Mouse (Mus musculus): ENCODE measurements around the gene Kmt2e. TPM values are rescaled to one million over a fixed set of nuclear protein-coding genes. Genes with fewer than 3 reads are reported as not detected.
"Not testable (repeated sequence)": the region's sequence is repeated elsewhere in the genome, so short reads cannot be mapped to it uniquely, and the experiment has no call there.

The Kmt2e gene
- polyA plus RNA-seq, 1 experiment from 2014 or later: 122 TPM

DNA sequence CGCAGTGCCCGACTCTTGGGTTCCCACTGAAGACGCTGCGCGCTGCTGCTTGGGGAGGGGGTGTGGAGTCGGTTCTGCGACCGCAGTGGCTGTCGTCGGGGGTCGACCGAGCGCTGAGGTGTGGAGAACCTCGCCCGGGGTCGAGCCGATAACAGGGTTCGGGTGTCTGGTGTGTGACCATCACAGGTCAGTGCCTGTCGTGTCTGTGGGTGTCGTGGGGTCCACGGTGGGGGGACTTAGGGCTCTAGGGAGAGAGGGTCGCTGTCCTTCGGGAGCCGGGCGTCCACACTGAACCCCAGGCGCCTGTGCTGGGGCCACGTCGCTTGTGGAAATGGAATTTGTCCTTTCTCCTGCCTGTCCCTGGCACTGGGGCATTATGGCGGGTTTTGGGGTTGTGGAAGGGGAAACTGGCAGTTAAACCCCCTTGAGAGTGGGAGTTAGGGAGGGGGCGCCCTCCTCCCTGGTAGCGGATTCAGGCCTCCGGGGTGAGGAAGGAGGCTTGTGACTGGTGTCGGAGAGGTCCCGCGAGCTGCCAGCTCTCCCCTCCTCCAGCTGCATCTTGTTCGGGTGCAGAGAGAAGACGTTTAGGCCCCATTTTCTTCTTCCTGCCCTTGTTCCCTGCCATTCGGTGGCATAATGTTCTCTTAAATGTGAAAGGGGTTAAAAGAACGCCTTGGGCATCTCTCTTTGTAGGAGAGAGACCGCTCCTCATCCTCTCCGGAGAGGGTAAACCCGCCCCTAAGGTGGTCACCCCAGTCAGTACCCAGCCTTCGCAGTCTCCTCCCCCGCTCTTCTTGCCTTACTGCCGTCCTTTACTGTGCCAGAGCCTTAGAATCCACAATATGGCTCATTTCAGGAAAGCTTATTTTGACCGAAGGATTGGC is 599 bp downstream of the Kmt2e start:
- peak; percentile 71 for DNase-seq (ENCODE audit: low spot score)
- no peaks in the 10 kb centered on the region for H3K27me3 ChIP-seq (ENCODE audit: control insufficient read depth, insufficient read depth, low read length)
- H3K27ac ChIP-seq (ENCODE audit: low read depth, low read length): peak overlapping the region; percentile 100
- no peaks in the 10 kb centered on the region for H3K4me1 ChIP-seq (replicated peaks; ENCODE audit: control insufficient read depth, insufficient read depth, low read length)
- under 1% methylated on average over 45 of the region's 46 CpGs for WGBS
- peak overlapping the region; percentile 65 for H3K4me2 ChIP-seq (replicated peaks; ENCODE audit: low read depth, low read length)
- H3K9me3 ChIP-seq (ENCODE audit: control insufficient read depth, low read length): no peaks in the 10 kb centered on the region
- H3K9ac ChIP-seq (ENCODE audit: low read depth, low read length): peak overlapping the region; percentile 99
- ATAC-seq (ENCODE audit: low FRiP score): peak; percentile 18
- no peaks in the 10 kb centered on the region for H3K36me3 ChIP-seq (ENCODE audit: control insufficient read depth, insufficient read depth, low read length)
- H3K4me3 ChIP-seq (ENCODE audit: low read depth, low read length): peak overlapping the region; percentile 99

DNA sequence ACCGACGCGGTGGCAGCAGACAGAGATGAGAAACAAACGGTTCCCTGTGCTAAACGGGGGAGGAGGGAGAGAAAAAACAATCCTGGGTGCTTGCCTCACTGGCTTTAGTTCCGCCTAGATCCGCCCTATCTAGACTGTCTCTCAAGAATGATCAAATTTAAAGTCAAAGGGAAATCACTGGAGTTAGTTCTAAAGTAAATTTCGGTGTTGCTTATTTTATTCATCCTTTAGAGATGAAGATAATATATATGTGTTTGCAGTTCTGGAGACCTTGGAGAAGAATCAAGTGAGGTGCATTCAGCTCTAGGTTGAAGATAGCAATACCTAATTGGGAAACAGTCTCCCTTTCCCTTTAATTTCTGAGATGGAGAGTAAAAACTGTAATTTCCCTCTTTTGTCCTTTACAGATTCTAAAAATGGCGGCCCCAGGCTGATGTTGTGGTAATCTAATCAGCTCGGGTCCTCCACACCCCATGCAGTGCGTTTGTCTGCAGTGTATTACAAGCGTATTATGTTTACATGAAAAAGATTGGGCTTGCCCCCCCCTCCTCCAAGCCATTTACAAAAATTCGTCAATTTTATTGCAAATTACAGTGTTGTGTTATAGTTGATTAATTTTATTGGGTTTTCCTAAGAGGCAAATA is 1.4 kb downstream of the Kmt2e start:
- Histone ChIP-seq H3K4me3 (ENCODE audit: low read depth, low read length) (peak overlapping the region; percentile 99), H3K4me2 (replicated peaks; ENCODE audit: low read depth, low read length) (peak overlapping the region; percentile 65), H3K9ac (ENCODE audit: low read depth, low read length) (peak overlapping the region; percentile 99), H3K27ac (ENCODE audit: low read depth, low read length) (peak overlapping the region; percentile 100), H3K4me1 (replicated peaks; ENCODE audit: control insufficient read depth, insufficient read depth, low read length) (no peaks in the 10 kb centered on the region), H3K27me3 (ENCODE audit: control insufficient read depth, insufficient read depth, low read length) (no peaks in the 10 kb centered on the region), H3K36me3 (ENCODE audit: control insufficient read depth, insufficient read depth, low read length) (no peaks in the 10 kb centered on the region), H3K9me3 (ENCODE audit: control insufficient read depth, low read length) (no peaks in the 10 kb centered on the region)
- no peak for ATAC-seq (ENCODE audit: low FRiP score)
- under 1% methylated on average over 13 of the region's 13 CpGs for WGBS
- DNase-seq (ENCODE audit: low spot score): peak; percentile 68

DNA sequence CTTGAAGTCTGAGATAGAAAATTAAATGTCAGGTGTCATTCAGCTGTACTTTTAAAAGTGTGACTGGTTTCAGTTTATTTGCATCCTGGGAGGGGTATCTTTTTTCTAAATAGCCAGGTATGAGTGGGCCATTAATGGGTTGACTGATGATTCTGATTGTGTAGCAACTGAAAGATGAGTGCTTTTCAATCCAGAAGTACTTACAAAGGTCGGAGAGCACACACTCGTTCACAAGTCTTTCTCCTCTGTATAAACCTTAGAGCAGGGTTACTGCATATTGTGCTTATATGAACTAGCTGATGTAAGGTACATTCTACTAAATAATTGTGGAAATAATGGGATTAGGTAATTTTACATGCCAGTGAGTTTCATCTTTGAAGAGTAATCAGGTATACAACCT is 2.5 kb downstream of the Kmt2e start:
- peak overlapping the region; percentile 65 for H3K4me2 ChIP-seq (replicated peaks; ENCODE audit: low read depth, low read length)
- no peak for ATAC-seq (ENCODE audit: low FRiP score)
- no peaks in the 10 kb centered on the region for H3K27me3 ChIP-seq (ENCODE audit: control insufficient read depth, insufficient read depth, low read length)
- H3K27ac ChIP-seq (ENCODE audit: low read depth, low read length): no peak overlapping the region
- no peaks in the 10 kb centered on the region for H3K4me1 ChIP-seq (replicated peaks; ENCODE audit: control insufficient read depth, insufficient read depth, low read length)
- H3K4me3 ChIP-seq (ENCODE audit: low read depth, low read length): peak overlapping the region; percentile 99
- 26% methylated on average over 2 of the region's 2 CpGs for WGBS
- H3K9me3 ChIP-seq (ENCODE audit: control insufficient read depth, low read length): no peaks in the 10 kb centered on the region
- DNase-seq (ENCODE audit: low spot score): no peak
- no peaks in the 10 kb centered on the region for H3K36me3 ChIP-seq (ENCODE audit: control insufficient read depth, insufficient read depth, low read length)
- no peak overlapping the region for H3K9ac ChIP-seq (ENCODE audit: low read depth, low read length)

DNA sequence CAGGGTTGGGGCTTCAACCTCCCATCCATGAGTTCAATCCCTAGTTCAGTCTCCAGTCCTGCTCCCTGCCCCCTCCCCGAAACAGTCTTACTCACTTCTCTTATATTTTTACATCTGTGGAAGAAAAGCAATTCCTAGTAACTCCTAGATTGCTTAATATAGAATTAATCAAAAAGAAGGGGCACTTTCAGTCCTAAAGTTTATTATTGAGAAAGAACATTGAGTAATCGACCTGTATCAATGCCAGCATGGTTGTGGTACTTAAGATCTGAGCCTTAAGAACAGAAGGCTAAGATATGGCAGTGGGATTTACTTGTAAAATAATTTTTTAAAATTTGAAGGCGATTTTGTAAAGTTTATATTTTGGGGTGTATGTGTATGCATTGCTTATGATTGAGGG is 5.6 kb downstream of the Kmt2e start:
- no peaks in the 10 kb centered on the region for H3K36me3 ChIP-seq (ENCODE audit: control insufficient read depth, insufficient read depth, low read length)
- H3K4me3 ChIP-seq (ENCODE audit: low read depth, low read length): no peak overlapping the region
- H3K4me2 ChIP-seq (replicated peaks; ENCODE audit: low read depth, low read length): no peak overlapping the region
- DNase-seq (ENCODE audit: low spot score) (no peak), ATAC-seq (ENCODE audit: low FRiP score) (no peak)
- no peak overlapping the region for H3K9ac ChIP-seq (ENCODE audit: low read depth, low read length)
- no peaks in the 10 kb centered on the region for H3K4me1 ChIP-seq (replicated peaks; ENCODE audit: control insufficient read depth, insufficient read depth, low read length)
- 85% methylated on average over 3 of the region's 3 CpGs for WGBS
- H3K9me3 ChIP-seq (ENCODE audit: control insufficient read depth, low read length): no peaks in the 10 kb centered on the region
- no peak overlapping the region for H3K27ac ChIP-seq (ENCODE audit: low read depth, low read length)
- no peaks in the 10 kb centered on the region for H3K27me3 ChIP-seq (ENCODE audit: control insufficient read depth, insufficient read depth, low read length)

DNA sequence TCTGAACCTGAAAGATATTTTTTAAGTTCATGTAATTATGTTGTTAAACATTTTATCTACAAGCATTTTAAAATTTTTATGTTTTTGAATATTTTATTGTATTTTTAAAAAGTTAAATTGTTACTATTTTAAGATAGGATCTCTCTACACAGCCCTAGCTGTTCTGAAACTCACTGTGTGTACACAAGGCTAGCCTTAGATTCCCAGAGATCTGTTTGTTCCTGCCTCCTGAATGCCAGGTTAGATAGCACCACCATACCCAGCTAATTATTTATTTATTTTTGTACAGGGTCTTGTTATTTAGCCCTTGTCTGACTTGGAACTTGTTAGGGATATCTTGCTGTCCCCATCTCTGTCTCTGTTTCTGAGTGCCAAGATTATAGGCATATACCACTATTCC is 6.3 kb downstream of the Kmt2e start:
- H3K36me3 ChIP-seq (ENCODE audit: control insufficient read depth, insufficient read depth, low read length): no peaks in the 10 kb centered on the region
- no peak for ATAC-seq (ENCODE audit: low FRiP score)
- H3K4me3 ChIP-seq (ENCODE audit: low read depth, low read length): no peak overlapping the region
- H3K9me3 ChIP-seq (ENCODE audit: control insufficient read depth, low read length): no peaks in the 10 kb centered on the region
- no peak overlapping the region for H3K9ac ChIP-seq (ENCODE audit: low read depth, low read length)
- DNase-seq (ENCODE audit: low spot score): no peak
- H3K27me3 ChIP-seq (ENCODE audit: control insufficient read depth, insufficient read depth, low read length): no peaks in the 10 kb centered on the region
- H3K4me2 ChIP-seq (replicated peaks; ENCODE audit: low read depth, low read length): no peak overlapping the region
- H3K27ac ChIP-seq (ENCODE audit: low read depth, low read length): no peak overlapping the region
- no peaks in the 10 kb centered on the region for H3K4me1 ChIP-seq (replicated peaks; ENCODE audit: control insufficient read depth, insufficient read depth, low read length)

DNA sequence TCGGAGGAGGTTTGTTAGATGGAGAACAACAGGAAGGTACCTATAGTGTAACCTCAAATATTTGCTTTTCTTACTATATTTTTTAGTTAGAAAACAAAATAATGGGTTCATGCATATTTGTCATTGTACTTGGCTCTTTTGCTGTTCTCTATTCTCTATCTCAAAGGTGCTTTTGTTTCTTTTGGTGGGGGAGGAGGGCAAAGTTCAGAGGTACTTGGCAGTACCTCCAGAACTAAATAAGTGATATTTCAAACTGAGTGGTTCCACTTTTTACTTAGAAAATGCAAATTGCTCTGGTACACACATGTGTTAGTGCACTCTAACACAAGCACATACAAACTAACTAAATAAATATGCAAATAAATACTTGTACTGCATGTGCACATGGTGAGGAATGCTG is 7.7 kb downstream of the Kmt2e start:
- no peak overlapping the region for H3K27ac ChIP-seq (ENCODE audit: low read depth, low read length)
- no peak overlapping the region for H3K4me3 ChIP-seq (ENCODE audit: low read depth, low read length)
- H3K36me3 ChIP-seq (ENCODE audit: control insufficient read depth, insufficient read depth, low read length): no peaks in the 10 kb centered on the region
- no peaks in the 10 kb centered on the region for H3K27me3 ChIP-seq (ENCODE audit: control insufficient read depth, insufficient read depth, low read length)
- 95% methylated on average over 1 of the region's 1 CpGs for WGBS
- H3K9me3 ChIP-seq (ENCODE audit: control insufficient read depth, low read length): no peaks in the 10 kb centered on the region
- H3K4me2 ChIP-seq (replicated peaks; ENCODE audit: low read depth, low read length): no peak overlapping the region
- DNase-seq (ENCODE audit: low spot score): no peak
- H3K4me1 ChIP-seq (replicated peaks; ENCODE audit: control insufficient read depth, insufficient read depth, low read length): no peaks in the 10 kb centered on the region
- no peak for ATAC-seq (ENCODE audit: low FRiP score)
- H3K9ac ChIP-seq (ENCODE audit: low read depth, low read length): no peak overlapping the region

DNA sequence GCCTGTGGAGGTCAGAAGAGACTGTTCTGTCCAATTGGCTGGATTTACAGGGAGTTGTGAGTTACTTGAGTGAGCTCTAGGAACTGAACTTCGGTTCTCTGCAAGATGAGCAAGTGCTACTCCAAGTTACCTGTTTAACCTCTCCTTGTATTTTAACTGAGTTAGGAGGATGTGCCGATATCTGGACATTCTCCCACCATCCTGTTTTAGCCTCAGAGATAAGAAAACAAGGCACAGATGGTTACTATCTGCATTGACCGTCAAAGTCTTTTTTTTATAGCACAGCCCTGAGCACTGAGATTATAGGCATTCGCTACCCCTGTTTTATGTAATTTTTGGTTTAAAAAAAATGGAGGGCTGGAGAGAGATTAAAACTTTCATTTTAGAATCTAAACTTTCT is 10.2 kb downstream of the Kmt2e start:
- Histone ChIP-seq H3K9me3 (ENCODE audit: control insufficient read depth, low read length) (no peaks in the 10 kb centered on the region), H3K4me2 (replicated peaks; ENCODE audit: low read depth, low read length) (no peak overlapping the region), H3K36me3 (ENCODE audit: control insufficient read depth, insufficient read depth, low read length) (no peaks in the 10 kb centered on the region), H3K9ac (ENCODE audit: low read depth, low read length) (no peak overlapping the region), H3K4me1 (replicated peaks; ENCODE audit: control insufficient read depth, insufficient read depth, low read length) (no peaks in the 10 kb centered on the region), H3K27ac (ENCODE audit: low read depth, low read length) (no peak overlapping the region), H3K4me3 (ENCODE audit: low read depth, low read length) (no peak overlapping the region), H3K27me3 (ENCODE audit: control insufficient read depth, insufficient read depth, low read length) (no peaks in the 10 kb centered on the region)
- WGBS: 86% methylated on average over 4 of the region's 4 CpGs
- ATAC-seq (ENCODE audit: low FRiP score): no peak
- no peak for DNase-seq (ENCODE audit: low spot score)

DNA sequence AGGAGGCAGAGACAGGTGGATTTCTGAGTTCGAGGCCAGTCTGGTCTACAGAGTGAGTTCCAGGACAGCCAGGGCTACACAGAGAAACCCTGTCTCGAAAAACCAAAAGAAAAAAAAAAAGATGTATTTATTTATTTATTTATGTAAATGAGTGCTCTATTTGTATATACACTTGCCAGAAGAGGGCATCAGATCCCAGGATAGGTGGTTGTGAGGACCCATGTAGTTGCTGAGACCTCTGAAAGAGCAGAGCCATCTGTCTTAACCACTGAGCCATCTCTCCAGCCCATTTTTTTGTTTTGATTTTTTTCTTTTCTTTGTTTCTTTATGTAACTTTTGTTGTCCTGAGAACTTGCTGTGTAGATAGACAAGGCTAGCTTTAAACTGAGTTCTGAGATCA is 19.3 kb downstream of the Kmt2e start:
- H3K27ac ChIP-seq (ENCODE audit: low read depth, low read length); H3K9me3 ChIP-seq (ENCODE audit: control insufficient read depth, low read length); H3K27me3 ChIP-seq (ENCODE audit: control insufficient read depth, insufficient read depth, low read length); ATAC-seq (ENCODE audit: low FRiP score); H3K36me3 ChIP-seq (ENCODE audit: control insufficient read depth, insufficient read depth, low read length); H3K9ac ChIP-seq (ENCODE audit: low read depth, low read length); H3K4me2 ChIP-seq (replicated peaks; ENCODE audit: low read depth, low read length); H3K4me1 ChIP-seq (replicated peaks; ENCODE audit: control insufficient read depth, insufficient read depth, low read length); DNase-seq (ENCODE audit: low spot score); H3K4me3 ChIP-seq (ENCODE audit: low read depth, low read length): not testable (repeated sequence)
- WGBS: 85% methylated on average over 2 of the region's 2 CpGs

DNA sequence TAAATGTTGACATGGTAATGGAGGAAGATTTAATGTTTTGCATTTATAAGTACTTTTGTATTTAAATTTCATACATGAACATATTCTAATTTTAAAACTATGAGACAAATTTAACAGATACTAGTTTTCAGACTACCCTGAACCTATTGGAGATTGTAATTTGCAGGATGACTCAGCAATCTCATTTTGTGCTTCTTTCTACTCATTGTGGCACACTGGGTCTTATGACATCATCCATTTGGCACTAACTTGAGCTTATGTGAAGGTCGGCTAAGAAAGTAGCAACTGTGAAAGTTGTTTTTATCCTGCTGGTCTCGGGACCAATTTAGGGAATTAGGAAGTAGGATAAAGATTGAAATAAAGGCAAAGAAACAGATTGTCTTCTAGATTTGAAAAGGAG is 27.4 kb downstream of the Kmt2e start:
- no peaks in the 10 kb centered on the region; the same call in 1 of the 2 replicates for H3K36me3 ChIP-seq (ENCODE audit: control insufficient read depth, insufficient read depth, low read length)
- no peaks in the 10 kb centered on the region for H3K9me3 ChIP-seq (ENCODE audit: control insufficient read depth, low read length)
- 87% methylated on average over 2 of the region's 2 CpGs for WGBS
- no peak overlapping the region for H3K9ac ChIP-seq (ENCODE audit: low read depth, low read length)
- no peak overlapping the region for H3K4me3 ChIP-seq (ENCODE audit: low read depth, low read length)
- no peaks in the 10 kb centered on the region for H3K27me3 ChIP-seq (ENCODE audit: control insufficient read depth, insufficient read depth, low read length)
- no peak overlapping the region for H3K27ac ChIP-seq (ENCODE audit: low read depth, low read length)
- H3K4me2 ChIP-seq (replicated peaks; ENCODE audit: low read depth, low read length): no peak overlapping the region
- H3K4me1 ChIP-seq (replicated peaks; ENCODE audit: control insufficient read depth, insufficient read depth, low read length): no peaks in the 10 kb centered on the region
- no peak for ATAC-seq (ENCODE audit: low FRiP score)
- DNase-seq (ENCODE audit: low spot score): no peak

All from hindbrain, embryonic 11.5 days (tissue).